Mouse (Mus musculus): ENCODE results near the gene Fam192a.

DNA sequence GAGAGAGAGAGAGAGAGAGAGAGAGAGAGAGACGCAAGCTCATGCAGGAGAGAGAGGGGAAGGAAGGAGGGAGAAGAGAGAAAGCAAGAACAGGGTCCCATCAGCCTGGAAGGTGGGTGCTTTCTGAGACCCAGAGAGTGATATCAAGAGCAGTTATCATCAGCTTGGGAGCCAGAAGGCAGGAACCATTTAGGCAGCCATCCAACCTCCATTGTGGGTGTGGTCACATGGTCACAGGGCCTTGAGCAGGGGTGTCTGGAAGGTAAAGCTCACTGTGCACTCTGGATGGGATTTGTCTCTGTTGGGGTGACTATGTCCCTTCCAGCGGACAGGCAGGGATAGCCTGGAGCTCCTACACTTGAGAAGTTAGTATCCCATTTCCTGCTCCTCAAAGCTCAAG lies 61.8 kb downstream of the Fam192a start:
- TF ChIP-seq CTCF (IDR thresholded peaks at IDR 0.05): no peak
- no peak for TF ChIP-seq EP300 (IDR thresholded peaks at IDR 0.05; ENCODE audit: insufficient read depth, low read depth, low read length)
- TF ChIP-seq POLR2A (IDR thresholded peaks at IDR 0.05; ENCODE audit: insufficient read depth, low read depth, low read length): no peak
